Mouse (Mus musculus) CH12.LX (cell line): ENCODE measurements at regions not wholly inside any gene's neighbourhood (a gene's known extent, or its start where the extent isn't known, plus 50 kb on each side); places are given as distances from the start of the nearest gene placed in this dataset.

Experiments
- DNase-seq: peaks from one replicate; pipeline ENCODE4 v3.0.0-alpha.2; 2013; ENCODE audit errors: extremely low read depth
- H3K27ac ChIP-seq: 2 replicates; pipeline ENCODE4 v1.5.1; 2012; ENCODE audit warnings: low read depth, mild to moderate bottlenecking, control low read depth, moderate library complexity; ENCODE audit not compliant: insufficient read depth
- H3K27me3 ChIP-seq: replicated peaks from 2 replicates; pipeline ENCODE3; 2012; ENCODE audit warnings: inconsistent platforms
- H3K36me3 ChIP-seq, 2 experiments: replicated peaks in 1 of 2; 2 replicates each; pipeline versions ENCODE3 to v1.6.1; 2012; ENCODE audit warnings: inconsistent platforms in 1 of 2, low read length in 1 of 2, mild to moderate bottlenecking in 1 of 2, mixed read lengths in 1 of 2, moderate library complexity in 1 of 2; ENCODE audit not compliant: control insufficient read depth in 1 of 2, insufficient read depth in 1 of 2
- H3K4me1 ChIP-seq, 2 experiments: 2 replicates each; pipeline ENCODE4 v1.6.1; 2012; ENCODE audit warnings: inconsistent platforms in 1 of 2, moderate library complexity in 1 of 2; ENCODE audit not compliant: insufficient read depth in 2 of 2, control insufficient read depth in 1 of 2
- H3K4me2 ChIP-seq: 2 replicates; pipeline ENCODE4 v1.6.1; 2012; ENCODE audit warnings: low read depth, mild to moderate bottlenecking, control low read depth; ENCODE audit not compliant: poor library complexity, insufficient read depth, severe bottlenecking
- H3K4me3 ChIP-seq, 3 experiments: fragments of 150-350 bp in 1 of 3; sonication (generic) in 1 of 3; replicated peaks in 1 of 3; 2 replicates each; pipeline versions ENCODE3 to v1.5.1; 2011 to 2012; ENCODE audit warnings: low read depth in 2 of 3, low read length in 2 of 3, mild to moderate bottlenecking in 2 of 3, moderate library complexity in 2 of 3, control low read depth in 1 of 3, improper control_type of control experiment in 1 of 3, inconsistent platforms in 1 of 3, mixed read lengths in 1 of 3; ENCODE audit not compliant: poor library complexity in 1 of 3
- H3K79me2 ChIP-seq: replicated peaks from 2 replicates; pipeline ENCODE4 v1.6.1; 2012; ENCODE audit warnings: mild to moderate bottlenecking, moderate library complexity; ENCODE audit not compliant: control insufficient read depth, poor library complexity, insufficient read depth, severe bottlenecking; ENCODE audit errors: extremely low read depth
- H3K9ac ChIP-seq: 2 replicates; pipeline ENCODE4 v1.6.1; 2012; ENCODE audit warnings: low read depth, mild to moderate bottlenecking, control low read depth, moderate library complexity; ENCODE audit not compliant: insufficient read depth
- H3K9me3 ChIP-seq: replicated peaks from 2 replicates; pipeline ENCODE3; 2012; ENCODE audit warnings: low read length, inconsistent platforms, mixed read lengths
- CHD1 ChIP-seq: IDR thresholded peaks from 2 replicates; pipeline ENCODE4 v1.6.1; 2012; ENCODE audit warnings: low read depth, low read length, improper control_type of control experiment, inconsistent platforms
- CHD2 ChIP-seq: IDR thresholded peaks from 2 replicates; pipeline ENCODE4 v1.6.1; 2011; ENCODE audit warnings: low read length, improper control_type of control experiment
- CTCF ChIP-seq, 2 experiments: IDR thresholded peaks in 1 of 2; conservative IDR thresholded peaks in 1 of 2; 2 replicates each; pipeline ENCODE4 v1.5.1; 2011 to 2012; ENCODE audit warnings: low read depth in 2 of 2, low read length in 2 of 2, improper control_type of control experiment in 1 of 2, inconsistent platforms in 1 of 2, mild to moderate bottlenecking in 1 of 2, moderate library complexity in 1 of 2
- E2F4 ChIP-seq: IDR thresholded peaks from 2 replicates; pipeline ENCODE4 v1.6.1; 2011; ENCODE audit warnings: low read depth, low read length, improper control_type of control experiment; ENCODE audit not compliant: insufficient replicate concordance
- IRF4 ChIP-seq: IDR thresholded peaks from 2 replicates; pipeline ENCODE4 v1.6.1; 2014; ENCODE audit warnings: low read depth, mild to moderate bottlenecking, inconsistent platforms, low read length, improper control_type of control experiment
- KAT2A ChIP-seq: IDR thresholded peaks from 2 replicates; pipeline ENCODE4 v1.6.1; 2012; ENCODE audit warnings: low read length, improper control_type of control experiment, inconsistent platforms; ENCODE audit not compliant: insufficient replicate concordance
- MEF2A ChIP-seq: IDR thresholded peaks from 2 replicates; pipeline ENCODE4 v1.6.1; 2014; ENCODE audit warnings: low read depth, mild to moderate bottlenecking, inconsistent platforms, low read length, improper control_type of control experiment, borderline replicate concordance
- MYC ChIP-seq: IDR thresholded peaks from 2 replicates; pipeline ENCODE4 v1.6.1; 2011; ENCODE audit warnings: low read depth, mild to moderate bottlenecking, improper control_type of control experiment, low read length
- NELFE ChIP-seq: IDR thresholded peaks from 2 replicates; pipeline ENCODE4 v1.6.1; 2011; ENCODE audit warnings: low read depth, low read length, improper control_type of control experiment
- PAX5 ChIP-seq: IDR thresholded peaks from 2 replicates; pipeline ENCODE4 v1.6.1; 2012; ENCODE audit warnings: low read length, inconsistent platforms, mixed read lengths
- RAD21 ChIP-seq: IDR thresholded peaks from 2 replicates; pipeline ENCODE4 v1.6.1; 2011; ENCODE audit warnings: low read depth, mild to moderate bottlenecking, low read length, improper control_type of control experiment, moderate library complexity
- SMC3 ChIP-seq: IDR thresholded peaks from 2 replicates; pipeline ENCODE4 v1.6.1; 2011; ENCODE audit warnings: low read depth, low read length, improper control_type of control experiment
- UBTF ChIP-seq: IDR thresholded peaks from 2 replicates; pipeline ENCODE4 v1.6.1; 2012; ENCODE audit warnings: low read depth, mild to moderate bottlenecking, inconsistent platforms, low read length, improper control_type of control experiment, moderate library complexity
- USF1 ChIP-seq: IDR thresholded peaks from 2 replicates; pipeline ENCODE4 v1.6.1; 2014; ENCODE audit warnings: low read depth, mild to moderate bottlenecking, inconsistent platforms, low read length, improper control_type of control experiment
- ZC3H11A ChIP-seq: IDR thresholded peaks from 2 replicates; pipeline ENCODE4 v1.6.1; 2012; ENCODE audit warnings: low read depth, mild to moderate bottlenecking, inconsistent platforms, low read length, improper control_type of control experiment
- ZKSCAN1 ChIP-seq: IDR thresholded peaks from 2 replicates; pipeline ENCODE4 v1.6.1; 2012; ENCODE audit warnings: low read depth, inconsistent platforms, low read length, improper control_type of control experiment, borderline replicate concordance
- ZMIZ1 ChIP-seq: IDR thresholded peaks from 2 replicates; pipeline ENCODE4 v1.6.1; 2012; ENCODE audit warnings: low read depth, mild to moderate bottlenecking, inconsistent platforms, low read length, improper control_type of control experiment
- ZNF384 ChIP-seq: IDR thresholded peaks from 2 replicates; pipeline ENCODE4 v1.6.1; 2012; ENCODE audit warnings: low read depth, low read length, improper control_type of control experiment, inconsistent platforms
- dilution Hi-C: fragments of 300-500 bp; cut with MboI; formaldehyde crosslinking; loops from 2 replicates; pipeline ENCODE4 v1.14.3; 2020; ENCODE audit warnings: low sequenced_read_pairs; ENCODE audit not compliant: extremely low pct_unique_long_range_greater_than_20kb, extremely low pct_ligation_motif_present
- in situ Hi-C: fragments of 300-500 bp; cut with MboI; formaldehyde crosslinking; loops from 3 replicates; pipeline ENCODE4 v1.14.3; 2019; ENCODE audit warnings: low sequenced_read_pairs, low pct_ligation_motif_present, low pct_unique_long_range_greater_than_20kb, mixed read lengths

DNA sequence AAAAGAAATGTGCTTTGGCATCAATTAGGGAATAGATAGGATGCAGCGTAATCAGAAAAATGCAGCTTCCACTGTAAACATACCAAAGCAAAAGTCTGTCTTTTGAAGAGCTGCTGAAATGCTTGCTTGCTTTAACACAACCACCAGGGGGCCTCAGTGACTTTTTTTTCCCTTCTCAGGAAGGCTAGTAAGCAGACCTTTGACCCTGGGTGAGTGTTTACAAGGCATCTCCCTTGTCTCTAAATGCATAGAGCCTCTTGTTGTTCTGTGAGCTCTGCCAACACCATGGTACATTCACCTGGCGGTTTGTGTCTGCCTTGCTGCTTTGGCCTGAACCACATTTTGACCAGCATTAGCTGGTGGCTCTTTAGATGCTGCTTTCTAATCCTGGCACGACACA is 191.9 kb upstream of the C9orf72 start:
- dilution Hi-C loops = no loop called here
- Histone ChIP-seq H3K79me2 (no peaks in the 10 kb centered on the region), H3K9ac (no peak overlapping the region), H3K36me3 (no peaks in the 10 kb centered on the region), H3K27ac (no peak overlapping the region), H3K27me3 (no peaks in the 10 kb centered on the region), H3K4me1 (no peaks in the 10 kb centered on the region), H3K4me3 (no peak overlapping the region), H3K4me2 (no peak overlapping the region), H3K9me3 (no peaks in the 10 kb centered on the region)
- in situ Hi-C loops = no loop called here
- no peak for TF ChIP-seq NELFE
- no peak for TF ChIP-seq MYC
- no peak for TF ChIP-seq UBTF
- no peak for TF ChIP-seq KAT2A
- TF ChIP-seq RAD21 = peak; percentile 80
- no peak for TF ChIP-seq IRF4
- peak; percentile 77 for TF ChIP-seq SMC3
- no peak for TF ChIP-seq ZC3H11A
- no peak for TF ChIP-seq PAX5
- TF ChIP-seq CHD2 = no peak
- no peak for TF ChIP-seq ZMIZ1
- peak; percentile 50 to 75 for TF ChIP-seq CTCF (conservative IDR thresholded peaks at IDR 0.05 in 1 of 2, IDR thresholded peaks at IDR 0.05 in 1 of 2; ENCODE audit: low read depth in 2 of 2, low read length in 2 of 2)
- DNase-seq = peak; percentile 56

DNA sequence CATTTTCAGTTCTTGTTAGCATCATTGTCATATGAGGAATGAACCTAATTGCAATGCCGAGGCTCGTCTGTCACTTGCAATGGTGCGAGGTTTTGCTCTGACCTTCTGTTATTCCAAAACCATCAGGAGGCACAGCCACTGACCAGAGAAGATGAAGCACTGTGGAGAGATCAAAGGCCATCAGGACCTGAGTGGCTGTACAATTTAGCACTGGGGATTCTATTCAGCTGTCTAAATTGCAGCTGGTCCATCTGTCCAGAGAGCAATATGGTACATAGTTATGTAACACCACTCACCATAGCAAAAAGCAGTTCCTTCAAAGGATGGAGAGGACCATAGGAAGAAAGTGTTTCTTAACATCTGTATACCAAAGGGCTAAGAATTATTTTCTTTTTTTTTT is 187.5 kb upstream of the C9orf72 start:
- no peak overlapping the region for H3K4me2 ChIP-seq
- dilution Hi-C loops = no loop called here
- H3K9ac ChIP-seq = no peak overlapping the region
- H3K9me3 ChIP-seq = no peaks in the 10 kb centered on the region
- H3K79me2 ChIP-seq = no peaks in the 10 kb centered on the region
- no peak overlapping the region for H3K27ac ChIP-seq
- no peaks in the 10 kb centered on the region for H3K36me3 ChIP-seq
- H3K27me3 ChIP-seq = no peaks in the 10 kb centered on the region
- no peak overlapping the region for H3K4me3 ChIP-seq
- in situ Hi-C loops = no loop called here
- no peak for DNase-seq
- TF ChIP-seq CHD1 (no peak), USF1 (no peak), ZNF384 (no peak), ZMIZ1 (no peak), ZKSCAN1 (no peak), IRF4 (no peak), E2F4 (no peak), MEF2A (no peak)
- no peaks in the 10 kb centered on the region for H3K4me1 ChIP-seq
